Mouse (Mus musculus): ENCODE measurements around the gene U90926. TPM values are rescaled to one million over a fixed set of nuclear protein-coding genes. Genes with fewer than 3 reads are reported as not detected.
A peak's percentile ranks its signal among the peaks of the same experiment; 100 is the strongest.
"Not testable (repeated sequence)": the region's sequence is repeated elsewhere in the genome, so short reads cannot be mapped to it uniquely, and the experiment has no call there.

Gene U90926
- total RNA-seq, 2 experiments from 2014 or later = not detected

GRCm38 (mm10) chr5:92219826-92220225 is 4.6 kb upstream of the U90926 start:
- ATAC-seq (replicated peaks; ENCODE audit: low FRiP score, poor library complexity, severe bottlenecking) = no peak

- no peak for ATAC-seq (replicated peaks; ENCODE audit: low FRiP score, poor library complexity, severe bottlenecking)
These were observed 3.9 kb upstream of the U90926 start for GRCm38 (mm10) chr5:92218915-92219793.

GRCm38 (mm10) chr5:92212231-92212630 is 3.0 kb downstream of the U90926 start:
- ATAC-seq (replicated peaks; ENCODE audit: low FRiP score, poor library complexity, severe bottlenecking) = no peak

GRCm38 (mm10) chr5:92210205-92210604 is 5.0 kb downstream of the U90926 start:
- ATAC-seq (replicated peaks; ENCODE audit: low FRiP score, poor library complexity, severe bottlenecking) = no peak

- ATAC-seq (replicated peaks; ENCODE audit: low FRiP score, poor library complexity, severe bottlenecking) = no peak
These were observed 9.1 kb downstream of the U90926 start for GRCm38 (mm10) chr5:92206121-92206520.

- ATAC-seq (replicated peaks; ENCODE audit: low FRiP score, poor library complexity, severe bottlenecking) = no peak
These were observed 9.5 kb downstream of the U90926 start for GRCm38 (mm10) chr5:92205706-92206105.

GRCm38 (mm10) chr5:92205184-92205583 is 10.0 kb downstream of the U90926 start:
- ATAC-seq (replicated peaks; ENCODE audit: low FRiP score, poor library complexity, severe bottlenecking) = no peak

- ATAC-seq (replicated peaks; ENCODE audit: low FRiP score, poor library complexity, severe bottlenecking) = peak; percentile 46; the same call in 1 of the 2 replicates
These were observed 10.8 kb downstream of the U90926 start for GRCm38 (mm10) chr5:92204162-92205036.

GRCm38 (mm10) chr5:92198266-92198665 is 16.9 kb downstream of the U90926 start:
- ATAC-seq (replicated peaks; ENCODE audit: low FRiP score, poor library complexity, severe bottlenecking) = no peak

- 0 out of 2 replicates have a peak, but pooled peaks have one; percentile 27 for ATAC-seq (replicated peaks; ENCODE audit: low FRiP score, poor library complexity, severe bottlenecking)
These were observed 18.1 kb downstream of the U90926 start for GRCm38 (mm10) chr5:92196895-92197811.

GRCm38 (mm10) chr5:92195716-92196115 is 19.5 kb downstream of the U90926 start:
- ATAC-seq (replicated peaks; ENCODE audit: low FRiP score, poor library complexity, severe bottlenecking) = not testable (repeated sequence)

GRCm38 (mm10) chr5:92188881-92189483 is 26.2 kb downstream of the U90926 start:
- no peak for ATAC-seq (replicated peaks; ENCODE audit: low FRiP score, poor library complexity, severe bottlenecking)

- no peak for ATAC-seq (replicated peaks; ENCODE audit: low FRiP score, poor library complexity, severe bottlenecking)
These were observed 32.0 kb downstream of the U90926 start for GRCm38 (mm10) chr5:92183071-92183830.

GRCm38 (mm10) chr5:92165976-92166375 is 49.2 kb downstream of the U90926 start:
- no peak for ATAC-seq (replicated peaks; ENCODE audit: low FRiP score, poor library complexity, severe bottlenecking)

Other genes starting within 250 kb of the U90926 start
- gene Odaph, start 227.9 kb downstream of the U90926 start, total RNA-seq (2015; ENCODE audit: low replicate concordance) = not detected in 2 replicates
- gene Odaph, start 227.9 kb downstream of the U90926 start, total RNA-seq (2017; ENCODE audit: low replicate concordance) = not detected in 2 replicates
- gene Cdkl2, start 171.5 kb downstream of the U90926 start, total RNA-seq (2015; ENCODE audit: low replicate concordance) = 0.42 TPM in 1 of 2 replicates, not detected in the other
- gene Cdkl2, start 171.5 kb downstream of the U90926 start, total RNA-seq (2017; ENCODE audit: low replicate concordance) = 2.0 TPM in 1 of 2 replicates, not detected in the other
- 40.0 and 47.8 TPM in 2 replicates for gene G3bp2, start 131.7 kb downstream of the U90926 start, total RNA-seq (2015; ENCODE audit: low replicate concordance)
- gene G3bp2, start 131.7 kb downstream of the U90926 start, total RNA-seq (2017; ENCODE audit: low replicate concordance) = 60.5 and 68.3 TPM in 2 replicates
- gene Uso1, start 77.5 kb downstream of the U90926 start, total RNA-seq (2015; ENCODE audit: low replicate concordance) = 28.5 and 44.9 TPM in 2 replicates
- 20.8 and 36.7 TPM in 2 replicates for gene Uso1, start 77.5 kb downstream of the U90926 start, total RNA-seq (2017; ENCODE audit: low replicate concordance)
- not detected in 2 replicates for gene Ppef2, start 40.9 kb upstream of the U90926 start, total RNA-seq (2015; ENCODE audit: low replicate concordance)
- gene Ppef2, start 40.9 kb upstream of the U90926 start, total RNA-seq (2017; ENCODE audit: low replicate concordance) = not detected in 2 replicates
- 8.8 and 26.7 TPM in 2 replicates for gene Naaa, start 62.8 kb upstream of the U90926 start, total RNA-seq (2015; ENCODE audit: low replicate concordance)
- gene Naaa, start 62.8 kb upstream of the U90926 start, total RNA-seq (2017; ENCODE audit: low replicate concordance) = 7.8 and 8.3 TPM in 2 replicates
- 7.9 and 8.0 TPM in 2 replicates for gene Sdad1, start 95.1 kb upstream of the U90926 start, total RNA-seq (2015; ENCODE audit: low replicate concordance)
- gene Sdad1, start 95.1 kb upstream of the U90926 start, total RNA-seq (2017; ENCODE audit: low replicate concordance) = 6.9 and 8.0 TPM in 2 replicates
- gene Cxcl9, start 112.7 kb upstream of the U90926 start, total RNA-seq (2015; ENCODE audit: low replicate concordance) = 0.84 and 2.5 TPM in 2 replicates
- 1.4 and 23.5 TPM in 2 replicates for gene Cxcl9, start 112.7 kb upstream of the U90926 start, total RNA-seq (2017; ENCODE audit: low replicate concordance)
- gene Art3, start 116.4 kb upstream of the U90926 start, total RNA-seq (2015; ENCODE audit: low replicate concordance) = not detected in 2 replicates
- not detected in 2 replicates for gene Art3, start 116.4 kb upstream of the U90926 start, total RNA-seq (2017; ENCODE audit: low replicate concordance)
- 6.1 and 18.4 TPM in 2 replicates for gene Cxcl10, start 133.5 kb upstream of the U90926 start, total RNA-seq (2015; ENCODE audit: low replicate concordance)
- gene Cxcl10, start 133.5 kb upstream of the U90926 start, total RNA-seq (2017; ENCODE audit: low replicate concordance) = 1.7 and 2.8 TPM in 2 replicates
- gene Nup54, start 219.8 kb upstream of the U90926 start, total RNA-seq (2015; ENCODE audit: low replicate concordance) = 22.3 and 32.3 TPM in 2 replicates
- gene Nup54, start 219.8 kb upstream of the U90926 start, total RNA-seq (2017; ENCODE audit: low replicate concordance) = 16.3 and 19.8 TPM in 2 replicates

Measured in erythroid progenitor cell, adult 5-6 weeks (primary cell).